Mouse (Mus musculus) spleen, adult 2 months (tissue): ENCODE measurements around the gene Lsmem1. TPM values are rescaled to one million over a fixed set of nuclear protein-coding genes. Genes with fewer than 3 reads are reported as not detected.
"Not testable (repeated sequence)": the region's sequence is repeated elsewhere in the genome, so short reads cannot be mapped to it uniquely, and the experiment has no call there.

Experiments used
- DNase-seq, 2 experiments: peaks; one replicate each; pipeline versions ENCODE4 v3.0.0 to v3.0.0-alpha.2; 2012 to 2021; ENCODE audit warnings: low spot score in 2 of 2, low read depth in 1 of 2
- H3K27ac ChIP-seq: fragments of 200-500 bp; 2 replicates; pipeline ENCODE4 v1.5.1; 2012; ENCODE audit warnings: low read length, inconsistent platforms; ENCODE audit not compliant: insufficient read depth
- H3K27me3 ChIP-seq: fragments of 200-500 bp; 2 replicates; pipeline ENCODE4 v1.6.1; 2012; ENCODE audit warnings: mild to moderate bottlenecking, moderate library complexity, low read length, inconsistent platforms; ENCODE audit not compliant: control insufficient read depth, insufficient read depth
- H3K36me3 ChIP-seq: fragments of 200-500 bp; 2 replicates; pipeline ENCODE4 v1.6.1; 2012; ENCODE audit warnings: mild to moderate bottlenecking, low read length, inconsistent platforms; ENCODE audit not compliant: control insufficient read depth, insufficient read depth
- H3K4me1 ChIP-seq: fragments of 200-500 bp; 2 replicates; pipeline ENCODE4 v1.6.1; 2011; ENCODE audit warnings: inconsistent platforms; ENCODE audit not compliant: control insufficient read depth, insufficient read depth, insufficient read length
- H3K4me3 ChIP-seq: fragments of 200-500 bp; 2 replicates; pipeline ENCODE4 v1.5.1; 2011; ENCODE audit warnings: mild to moderate bottlenecking, inconsistent platforms; ENCODE audit not compliant: insufficient read depth, insufficient read length; ENCODE audit errors: extremely low read depth
- CTCF ChIP-seq: fragments of 200-500 bp; IDR thresholded peaks from 2 replicates; pipeline ENCODE4 v1.5.1; 2011; ENCODE audit warnings: mild to moderate bottlenecking, inconsistent platforms; ENCODE audit not compliant: insufficient read depth, insufficient read length, insufficient replicate concordance; ENCODE audit errors: extremely low read depth
- POLR2A ChIP-seq: fragments of 200-500 bp; IDR thresholded peaks from 2 replicates; pipeline ENCODE4 v1.6.1; 2011; ENCODE audit warnings: low read depth, low read length, inconsistent platforms
- WGBS: fragments of 180-500 bp; shearing (Covaris S2); methylation state at CpG from one replicate; pipeline ENCODE4 v1.1.7; 2018; 5-methylcytosine and 5-hydroxymethylcytosine counted together
- polyA plus RNA-seq: library from polyadenylated mRNA; depleted of rRNA; stranded (reverse); fragments of >200 nt; gene quantifications from 2 replicates; pipeline ENCODE4 v1.2.3, GENCODE M21; 2012

The Lsmem1 gene
- polyA plus RNA-seq, 1 experiment, result 0.14 TPM

DNA sequence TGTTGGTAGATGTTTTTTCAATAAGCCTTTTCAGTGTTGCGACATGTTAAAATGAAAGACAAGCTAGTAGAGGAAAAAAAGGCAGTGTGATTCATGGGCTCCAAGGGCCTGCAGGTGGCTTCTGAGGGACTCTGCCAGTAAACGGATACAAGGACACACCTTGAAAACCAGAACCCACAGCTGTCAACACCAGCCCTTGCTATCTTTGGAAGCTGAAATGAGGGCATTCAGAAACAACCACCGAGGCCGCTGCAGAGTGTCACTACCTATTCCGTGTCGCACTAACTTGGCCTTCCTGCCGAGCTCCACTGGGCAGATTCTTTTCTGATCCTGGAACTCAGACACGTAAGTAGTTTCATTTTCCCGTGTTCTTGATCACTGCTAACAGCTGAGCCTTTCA is 863 bp downstream of the Lsmem1 start:
- Histone ChIP-seq H3K27ac (no peak overlapping the region), H3K4me1 (no peaks in the 10 kb centered on the region), H3K27me3 (no peaks in the 10 kb centered on the region), H3K36me3 (peaks cover 4% of the 10 kb centered on the region), H3K4me3 (peak overlapping the region; percentile 6; the same call in 1 of the 2 replicates)
- TF ChIP-seq POLR2A (no peak), CTCF (no peak)
- DNase-seq, result no peak
- WGBS, result 36% methylated on average over 9 of the region's 9 CpGs

- Histone ChIP-seq H3K4me1 (no peaks in the 10 kb centered on the region), H3K36me3 (peaks cover 4% of the 10 kb centered on the region), H3K4me3 (no peak overlapping the region), H3K27me3 (no peaks in the 10 kb centered on the region), H3K27ac (no peak overlapping the region)
- WGBS, result 73% methylated on average over 5 of the region's 5 CpGs
- no peak for TF ChIP-seq POLR2A
- no peak for TF ChIP-seq CTCF
- DNase-seq, result no peak
Measured at GRCm38 (mm10) chr12:40198019-40198418, 1.3 kb downstream of the Lsmem1 start.

- H3K4me3 ChIP-seq, result no peak overlapping the region
- TF ChIP-seq CTCF (no peak), POLR2A (no peak)
- no peaks in the 10 kb centered on the region for H3K4me1 ChIP-seq
- no peaks in the 10 kb centered on the region for H3K27me3 ChIP-seq
- DNase-seq, result no peak
- H3K36me3 ChIP-seq, result no peaks in the 10 kb centered on the region; the same call in 1 of the 2 replicates
- no peak overlapping the region for H3K27ac ChIP-seq
Measured at GRCm38 (mm10) chr12:40197511-40197910, 1.8 kb downstream of the Lsmem1 start.

GRCm38 (mm10) chr12:40185474-40185873 is 13.8 kb downstream of the Lsmem1 start:
- no peak for DNase-seq
- H3K27me3 ChIP-seq, result no peaks in the 10 kb centered on the region
- H3K4me1 ChIP-seq, result no peaks in the 10 kb centered on the region
- no peak overlapping the region for H3K27ac ChIP-seq
- TF ChIP-seq CTCF (no peak), POLR2A (no peak)
- no peaks in the 10 kb centered on the region for H3K36me3 ChIP-seq
- H3K4me3 ChIP-seq, result no peak overlapping the region
- WGBS, result 37% methylated on average over 3 of the region's 3 CpGs

DNA sequence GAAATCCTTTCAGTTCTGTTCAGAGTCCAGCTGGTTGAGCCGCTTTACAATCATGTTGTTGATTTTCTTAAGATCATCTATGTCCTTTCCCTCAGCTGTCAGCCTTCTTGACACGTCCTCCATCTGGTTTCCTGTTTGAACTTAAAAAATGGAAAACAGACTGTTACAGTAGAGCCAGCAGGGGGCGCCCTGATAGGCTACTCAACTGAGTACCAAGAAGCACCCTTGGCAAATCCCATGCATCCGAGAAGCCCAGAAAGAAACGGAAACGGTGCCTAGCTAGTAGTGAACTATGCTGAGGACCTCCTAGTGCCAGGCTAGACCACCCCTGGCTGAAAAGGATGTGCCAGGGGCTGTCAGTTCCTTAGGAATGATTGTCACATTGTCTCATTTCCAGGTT is 22.2 kb downstream of the Lsmem1 start:
- WGBS, result 55% methylated on average over 6 of the region's 6 CpGs
- Histone ChIP-seq H3K27me3 (no peaks in the 10 kb centered on the region), H3K36me3 (no peaks in the 10 kb centered on the region), H3K27ac (no peak overlapping the region), H3K4me1 (no peaks in the 10 kb centered on the region), H3K4me3 (no peak overlapping the region)
- TF ChIP-seq CTCF, result no peak
- TF ChIP-seq POLR2A, result no peak
- peak in 1 of 2 experiments; percentile 9 for DNase-seq

DNA sequence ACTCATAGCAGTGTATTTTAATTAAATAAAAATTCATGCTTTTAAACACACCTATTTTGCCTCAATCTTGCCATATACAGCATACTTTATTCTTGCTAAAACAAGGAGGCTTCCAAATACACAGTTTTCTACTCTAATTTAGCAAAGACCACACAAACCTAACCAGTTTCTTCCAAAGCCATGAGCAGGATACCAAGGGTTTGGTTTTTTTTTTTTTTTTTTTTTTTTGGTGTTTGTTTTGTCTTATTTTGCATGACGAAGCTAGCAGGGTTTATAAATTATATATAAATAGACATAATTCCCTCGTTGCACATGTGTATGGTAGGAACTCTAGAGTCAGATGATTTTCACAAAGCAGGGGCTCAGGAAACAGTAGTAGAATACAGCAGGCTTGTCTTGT is 23.1 kb downstream of the Lsmem1 start:
- no peaks in the 10 kb centered on the region for H3K36me3 ChIP-seq
- 74% methylated on average over 2 of the region's 2 CpGs for WGBS
- no peak for DNase-seq
- H3K4me3 ChIP-seq, result no peak overlapping the region
- TF ChIP-seq CTCF (no peak), POLR2A (no peak)
- H3K27ac ChIP-seq, result no peak overlapping the region
- H3K27me3 ChIP-seq, result no peaks in the 10 kb centered on the region
- no peaks in the 10 kb centered on the region for H3K4me1 ChIP-seq

DNA sequence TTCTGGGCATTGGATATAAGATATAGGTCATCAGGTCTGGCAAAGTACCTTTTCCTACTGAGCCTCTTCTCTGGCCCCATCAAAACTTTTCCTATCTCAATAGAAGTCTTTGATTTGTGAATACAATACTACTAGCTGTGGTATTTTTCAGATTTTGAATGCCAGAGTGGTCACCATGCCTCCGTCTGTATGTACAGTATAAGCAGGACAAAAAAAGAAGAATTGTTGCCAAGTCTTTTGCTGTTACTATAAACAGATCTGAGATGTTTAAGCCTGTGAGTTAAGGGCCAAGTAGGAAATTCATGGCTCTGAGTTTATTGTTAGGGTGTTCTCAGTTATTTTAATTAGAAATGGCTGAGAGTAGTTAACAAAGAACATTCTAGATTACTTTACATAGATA is 24.1 kb downstream of the Lsmem1 start:
- H3K27me3 ChIP-seq, DNase-seq, H3K27ac ChIP-seq, H3K4me3 ChIP-seq, H3K36me3 ChIP-seq, H3K4me1 ChIP-seq: not testable (repeated sequence)
- WGBS, result 67% methylated on average over 1 of the region's 1 CpGs

- no peak for DNase-seq
- Histone ChIP-seq H3K4me1 (no peaks in the 10 kb centered on the region), H3K4me3 (no peak overlapping the region), H3K27me3 (no peaks in the 10 kb centered on the region), H3K36me3 (no peaks in the 10 kb centered on the region), H3K27ac (no peak overlapping the region)
- WGBS, result 94% methylated on average over 2 of the region's 2 CpGs
- no peak for TF ChIP-seq POLR2A
- TF ChIP-seq CTCF, result no peak
Measured at GRCm38 (mm10) chr12:40171637-40172036, 27.7 kb downstream of the Lsmem1 start.
